Mouse (Mus musculus): ENCODE measurements around the gene Sf3b5. TPM values are rescaled to one million over a fixed set of nuclear protein-coding genes. Genes with fewer than 3 reads are reported as not detected.

The Sf3b5 gene
- polyA plus RNA-seq, 1 experiment from 2014 or later = 37.6 TPM

GRCm38 (mm10) chr10:12986943-12987342 is 18.2 kb upstream of the Sf3b5 start:
- peak; percentile 78 for ATAC-seq (replicated peaks; ENCODE audit: insufficient number of reproducible peaks, low FRiP score, low TSS enrichment)
- Histone ChIP-seq H3K9ac (ENCODE audit: low read depth, low read length) (no peak overlapping the region), H3K27me3 (ENCODE audit: control insufficient read depth, insufficient read depth, low read length) (no peaks in the 10 kb centered on the region), H3K36me3 (ENCODE audit: control insufficient read depth, insufficient read depth, low read length) (no peaks in the 10 kb centered on the region), H3K4me1 (ENCODE audit: control insufficient read depth, insufficient read depth, low read length) (0 out of 2 replicates have a peak, but pooled peaks cover 2% of the 10 kb centered on the region), H3K4me2 (no peak overlapping the region), H3K9me3 (replicated peaks; ENCODE audit: control insufficient read depth, low read length) (no peaks in the 10 kb centered on the region), H3K4me3 (ENCODE audit: low read depth, low read length) (no peak overlapping the region), H3K27ac (ENCODE audit: low read depth, low read length) (peak overlapping the region; percentile 62)
- WGBS (ENCODE audit: insufficient replicate concordance) = 7% methylated on average over 4 of the region's 4 CpGs

- no peak overlapping the region for H3K9ac ChIP-seq (ENCODE audit: low read depth, low read length)
- H3K36me3 ChIP-seq (ENCODE audit: control insufficient read depth, insufficient read depth, low read length) = no peaks in the 10 kb centered on the region
- H3K9me3 ChIP-seq (replicated peaks; ENCODE audit: control insufficient read depth, low read length) = no peaks in the 10 kb centered on the region
- peaks cover 2% of the 10 kb centered on the region; the same call in 1 of the 2 replicates for H3K4me1 ChIP-seq (ENCODE audit: control insufficient read depth, insufficient read depth, low read length)
- no peak overlapping the region for H3K4me2 ChIP-seq
- H3K27me3 ChIP-seq (ENCODE audit: control insufficient read depth, insufficient read depth, low read length) = no peaks in the 10 kb centered on the region
- WGBS (ENCODE audit: insufficient replicate concordance) = 87% methylated on average over 5 of the region's 5 CpGs
- no peak overlapping the region for H3K4me3 ChIP-seq (ENCODE audit: low read depth, low read length)
- H3K27ac ChIP-seq (ENCODE audit: low read depth, low read length) = no peak overlapping the region
- no peak for ATAC-seq (replicated peaks; ENCODE audit: insufficient number of reproducible peaks, low FRiP score, low TSS enrichment)
Observed at GRCm38 (mm10) chr10:12991953-12992352, 13.2 kb upstream of the Sf3b5 start.

DNA sequence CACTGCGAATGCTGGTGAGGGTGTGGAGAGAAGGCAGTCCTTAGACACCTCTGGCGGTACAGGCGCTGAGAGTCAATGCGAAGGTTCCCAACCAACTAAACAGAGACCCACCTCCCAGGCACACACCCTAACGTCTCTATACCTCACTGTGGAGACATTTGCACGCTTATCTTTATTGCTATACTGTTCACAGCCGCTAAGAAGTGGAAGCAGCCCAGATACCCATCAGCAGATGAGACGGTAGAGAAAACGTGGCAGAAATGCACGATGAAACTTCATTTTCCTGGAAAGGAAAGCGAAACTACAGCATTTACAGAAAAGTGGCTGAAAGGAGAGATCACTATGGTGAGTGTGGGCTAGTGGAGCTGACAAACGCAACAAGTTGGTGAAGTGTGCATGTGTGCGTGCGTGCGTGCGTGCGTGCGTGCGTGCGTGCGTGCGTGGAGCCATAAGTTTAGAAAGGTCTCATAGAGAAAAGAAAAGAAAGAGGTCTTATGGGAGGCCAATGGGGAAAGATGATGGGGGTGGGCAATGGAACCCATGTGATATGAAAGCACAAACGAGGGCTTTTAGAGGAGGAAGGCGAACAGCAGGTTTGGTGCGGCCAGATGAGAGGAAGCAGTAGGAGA is 11.6 kb upstream of the Sf3b5 start:
- Histone ChIP-seq H3K9ac (ENCODE audit: low read depth, low read length) (no peak overlapping the region), H3K4me3 (ENCODE audit: low read depth, low read length) (no peak overlapping the region), H3K4me2 (no peak overlapping the region), H3K27me3 (ENCODE audit: control insufficient read depth, insufficient read depth, low read length) (no peaks in the 10 kb centered on the region), H3K27ac (ENCODE audit: low read depth, low read length) (no peak overlapping the region), H3K36me3 (ENCODE audit: control insufficient read depth, insufficient read depth, low read length) (no peaks in the 10 kb centered on the region), H3K4me1 (ENCODE audit: control insufficient read depth, insufficient read depth, low read length) (no peaks in the 10 kb centered on the region; the same call in 1 of the 2 replicates), H3K9me3 (replicated peaks; ENCODE audit: control insufficient read depth, low read length) (no peaks in the 10 kb centered on the region)
- WGBS (ENCODE audit: insufficient replicate concordance) = 82% methylated on average over 25 of the region's 25 CpGs
- ATAC-seq (replicated peaks; ENCODE audit: insufficient number of reproducible peaks, low FRiP score, low TSS enrichment) = no peak

DNA sequence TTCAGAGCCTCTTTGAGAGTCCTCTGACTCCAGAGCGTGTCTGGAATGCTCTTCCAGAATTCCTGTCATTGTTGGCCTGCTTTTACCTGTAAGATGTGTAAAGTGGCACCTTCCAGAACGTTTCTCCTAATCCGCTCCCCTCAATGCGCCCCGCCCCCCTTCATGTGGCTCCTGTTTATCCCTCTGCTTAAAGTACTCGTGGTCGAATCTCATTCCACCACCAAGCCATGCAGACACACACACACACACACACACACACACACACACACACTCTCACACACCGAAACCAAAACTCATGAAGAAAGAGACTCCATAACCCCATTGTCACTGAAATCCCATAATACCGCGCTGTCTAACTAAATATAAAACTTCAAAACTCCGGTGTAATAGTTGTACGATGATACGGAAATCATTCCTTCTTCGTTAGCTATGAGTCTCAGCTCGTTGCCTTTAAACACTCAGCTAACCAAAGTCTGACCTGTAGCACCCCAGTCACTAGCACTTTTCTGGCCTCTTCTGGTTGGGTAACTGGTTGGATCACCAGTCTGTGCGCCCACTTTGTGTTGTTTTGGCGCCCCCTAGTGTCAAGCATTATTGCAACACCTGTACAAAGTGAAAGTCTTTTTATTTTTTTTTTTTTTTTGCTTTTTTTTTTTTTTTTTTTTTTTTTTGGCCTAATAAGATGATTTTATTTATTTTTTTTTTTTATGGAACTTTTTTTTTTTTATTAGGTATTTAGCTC is 8.2 kb upstream of the Sf3b5 start:
- Histone ChIP-seq H3K27me3 (ENCODE audit: control insufficient read depth, insufficient read depth, low read length) (no peaks in the 10 kb centered on the region), H3K9ac (ENCODE audit: low read depth, low read length) (no peak overlapping the region), H3K36me3 (ENCODE audit: control insufficient read depth, insufficient read depth, low read length) (no peaks in the 10 kb centered on the region), H3K4me2 (peak overlapping the region; percentile 22; the same call in 1 of the 2 replicates), H3K4me1 (ENCODE audit: control insufficient read depth, insufficient read depth, low read length) (no peaks in the 10 kb centered on the region; the same call in 1 of the 2 replicates), H3K9me3 (replicated peaks; ENCODE audit: control insufficient read depth, low read length) (no peaks in the 10 kb centered on the region), H3K27ac (ENCODE audit: low read depth, low read length) (no peak overlapping the region), H3K4me3 (ENCODE audit: low read depth, low read length) (no peak overlapping the region)
- no peak; the same call in 1 of the 2 replicates for ATAC-seq (replicated peaks; ENCODE audit: insufficient number of reproducible peaks, low FRiP score, low TSS enrichment)
- 39% methylated on average over 17 of the region's 17 CpGs for WGBS (ENCODE audit: insufficient replicate concordance)

DNA sequence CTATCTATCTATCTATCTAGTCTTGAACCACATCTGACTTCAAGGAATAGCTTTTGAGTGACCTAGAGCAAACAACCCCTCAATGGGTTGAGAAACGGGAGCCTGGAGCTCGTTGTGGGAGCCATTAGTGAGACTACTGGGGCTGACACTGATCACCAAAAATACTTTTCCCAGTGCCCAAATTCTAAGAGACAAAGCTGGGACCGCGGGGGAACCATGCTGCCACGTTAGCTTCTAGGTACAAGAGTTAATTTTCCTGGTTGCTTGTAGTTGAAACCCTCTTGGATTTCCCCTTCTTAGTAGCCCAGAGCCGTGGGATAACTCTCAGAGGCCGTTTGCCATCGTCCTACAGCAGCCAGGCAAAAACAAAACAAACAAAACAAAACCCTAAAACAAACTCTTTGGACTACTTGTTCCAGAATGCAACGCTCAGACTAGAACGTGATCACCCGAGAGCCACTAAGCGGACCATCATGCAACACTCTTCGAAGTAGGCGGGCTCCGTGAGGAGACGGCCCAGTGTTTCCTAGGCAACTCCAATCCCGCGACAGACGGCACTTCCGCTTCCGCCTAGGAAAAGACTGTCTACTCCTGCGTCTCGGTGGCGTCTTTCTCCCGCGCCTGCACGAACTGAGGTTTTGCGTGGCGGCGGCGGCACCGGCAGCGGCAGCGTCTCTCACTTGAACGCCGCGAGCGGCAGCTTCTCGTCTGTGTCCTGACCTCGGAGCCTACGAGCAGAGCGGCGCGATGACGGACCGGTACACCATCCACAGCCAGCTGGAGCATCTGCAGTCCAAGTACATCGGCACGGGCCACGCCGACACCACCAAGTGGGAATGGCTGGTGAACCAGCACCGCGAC is 3.0 kb downstream of the Sf3b5 start:
- Histone ChIP-seq H3K4me3 (ENCODE audit: low read depth, low read length) (peak overlapping the region; percentile 69), H3K36me3 (ENCODE audit: control insufficient read depth, insufficient read depth, low read length) (no peaks in the 10 kb centered on the region), H3K4me2 (peak overlapping the region; percentile 82), H3K27ac (ENCODE audit: low read depth, low read length) (peak overlapping the region; percentile 73), H3K9ac (ENCODE audit: low read depth, low read length) (peak overlapping the region; percentile 71), H3K27me3 (ENCODE audit: control insufficient read depth, insufficient read depth, low read length) (no peaks in the 10 kb centered on the region), H3K9me3 (replicated peaks; ENCODE audit: control insufficient read depth, low read length) (no peaks in the 10 kb centered on the region), H3K4me1 (ENCODE audit: control insufficient read depth, insufficient read depth, low read length) (peaks cover 11% of the 10 kb centered on the region)
- peak; percentile 98 for ATAC-seq (replicated peaks; ENCODE audit: insufficient number of reproducible peaks, low FRiP score, low TSS enrichment)
- WGBS (ENCODE audit: insufficient replicate concordance) = 2% methylated on average over 52 of the region's 52 CpGs

DNA sequence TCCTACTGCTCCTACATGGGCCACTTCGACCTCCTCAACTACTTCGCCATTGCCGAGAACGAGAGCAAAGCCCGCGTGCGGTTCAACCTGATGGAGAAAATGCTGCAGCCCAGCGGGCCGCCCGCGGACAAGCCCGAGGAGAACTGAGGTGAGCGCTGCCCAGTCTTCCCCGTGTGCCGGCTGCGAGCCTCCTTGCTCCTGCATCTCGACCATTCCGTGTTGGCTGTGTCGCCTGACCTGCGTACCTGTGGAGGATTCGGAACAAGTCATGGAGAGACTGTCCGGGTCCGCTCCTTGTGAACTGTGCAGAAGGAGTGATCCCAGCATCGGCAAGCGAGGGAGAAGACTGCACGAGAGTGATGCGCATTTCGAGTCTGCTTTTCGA is 3.6 kb downstream of the Sf3b5 start:
- ATAC-seq (replicated peaks; ENCODE audit: insufficient number of reproducible peaks, low FRiP score, low TSS enrichment) = peak; percentile 23; the same call in 1 of the 2 replicates
- Histone ChIP-seq H3K4me1 (ENCODE audit: control insufficient read depth, insufficient read depth, low read length) (peaks cover 11% of the 10 kb centered on the region), H3K9ac (ENCODE audit: low read depth, low read length) (peak overlapping the region; percentile 71), H3K27ac (ENCODE audit: low read depth, low read length) (peak overlapping the region; percentile 4; the same call in 1 of the 2 replicates), H3K9me3 (replicated peaks; ENCODE audit: control insufficient read depth, low read length) (no peaks in the 10 kb centered on the region), H3K36me3 (ENCODE audit: control insufficient read depth, insufficient read depth, low read length) (no peaks in the 10 kb centered on the region), H3K4me2 (peak overlapping the region; percentile 80), H3K4me3 (ENCODE audit: low read depth, low read length) (peak overlapping the region; percentile 69), H3K27me3 (ENCODE audit: control insufficient read depth, insufficient read depth, low read length) (no peaks in the 10 kb centered on the region)
- 1% methylated on average over 29 of the region's 29 CpGs for WGBS (ENCODE audit: insufficient replicate concordance)

- Histone ChIP-seq H3K4me3 (ENCODE audit: low read depth, low read length) (no peak overlapping the region), H3K9ac (ENCODE audit: low read depth, low read length) (no peak overlapping the region), H3K4me2 (no peak overlapping the region), H3K27me3 (ENCODE audit: control insufficient read depth, insufficient read depth, low read length) (no peaks in the 10 kb centered on the region), H3K4me1 (ENCODE audit: control insufficient read depth, insufficient read depth, low read length) (peaks cover 10% of the 10 kb centered on the region), H3K9me3 (replicated peaks; ENCODE audit: control insufficient read depth, low read length) (no peaks in the 10 kb centered on the region), H3K27ac (ENCODE audit: low read depth, low read length) (no peak overlapping the region), H3K36me3 (ENCODE audit: control insufficient read depth, insufficient read depth, low read length) (no peaks in the 10 kb centered on the region)
- 77% methylated on average over 7 of the region's 7 CpGs for WGBS (ENCODE audit: insufficient replicate concordance)
- no peak for ATAC-seq (replicated peaks; ENCODE audit: insufficient number of reproducible peaks, low FRiP score, low TSS enrichment)
Observed at GRCm38 (mm10) chr10:13014026-13014425, 8.9 kb downstream of the Sf3b5 start.

GRCm38 (mm10) chr10:13016573-13016972 is 11.4 kb downstream of the Sf3b5 start:
- H3K36me3 ChIP-seq (ENCODE audit: control insufficient read depth, insufficient read depth, low read length) = no peaks in the 10 kb centered on the region
- no peaks in the 10 kb centered on the region for H3K4me1 ChIP-seq (ENCODE audit: control insufficient read depth, insufficient read depth, low read length)
- no peak overlapping the region for H3K4me2 ChIP-seq
- H3K4me3 ChIP-seq (ENCODE audit: low read depth, low read length) = no peak overlapping the region
- H3K27ac ChIP-seq (ENCODE audit: low read depth, low read length) = no peak overlapping the region
- no peaks in the 10 kb centered on the region for H3K9me3 ChIP-seq (replicated peaks; ENCODE audit: control insufficient read depth, low read length)
- 23% methylated on average over 4 of the region's 4 CpGs for WGBS (ENCODE audit: insufficient replicate concordance)
- H3K27me3 ChIP-seq (ENCODE audit: control insufficient read depth, insufficient read depth, low read length) = no peaks in the 10 kb centered on the region
- no peak overlapping the region for H3K9ac ChIP-seq (ENCODE audit: low read depth, low read length)
- no peak for ATAC-seq (replicated peaks; ENCODE audit: insufficient number of reproducible peaks, low FRiP score, low TSS enrichment)
